10 mouse cellular contexts compared by ENCODE assay signal in genomic region chr9:58659989-58660388, GRCm38 (mm10).
DNase-seq lines count a peak whose midpoint lies in the region; ATAC-seq and TF ChIP-seq lines count a peak whose summit lies in the region.
"Had no signal": no experiment of that assay in that cellular context is flagged by ENCODE, and none has a peak within 500 bp of the region (broad histone marks: within the 10 kb centered on the region; RNA-seq: fewer than 3 reads in every experiment).

No protein-coding gene starts in this region.

- ATAC-seq in hindbrain, embryonic 12.5 days (ENCODE audit: low FRiP score): no peak
- ATAC-seq in hindbrain, embryonic 13.5 days (ENCODE audit: low FRiP score): no peak
- ATAC-seq in megakaryocyte-erythroid progenitor cell, adult 5-6 weeks (replicated peaks; ENCODE audit: low FRiP score, low TSS enrichment, poor library complexity, severe bottlenecking): peak; percentile 52
- ATAC-seq in hindbrain, postnatal 0 days: no peak

- 90% methylated on average over 9 of the region's 9 CpGs for WGBS in hindbrain, embryonic 12.5 days
- WGBS in hindbrain, embryonic 13.5 days: 88% methylated on average over 9 of the region's 9 CpGs
- 81% methylated on average over 9 of the region's 9 CpGs for WGBS in bone marrow, adult 2 months
- 81% methylated on average over 9 of the region's 9 CpGs for WGBS in hindbrain, postnatal 0 days

- no peaks in the 10 kb centered on the region for H3K27me3 ChIP-seq in hindbrain, embryonic 12.5 days
- H3K27me3 ChIP-seq in hindbrain, embryonic 13.5 days: no peaks in the 10 kb centered on the region
- no peaks in the 10 kb centered on the region for H3K27me3 ChIP-seq in erythroblast, embryonic 14.5 days (ENCODE audit: control insufficient read depth)
- H3K27me3 ChIP-seq in hindbrain, postnatal 0 days (ENCODE audit: insufficient read depth, low read length): no peaks in the 10 kb centered on the region

- 0 out of 2 replicates have a peak overlapping the region, but pooled peaks have one; percentile 4 for H3K27ac ChIP-seq in hindbrain, embryonic 12.5 days
- H3K27ac ChIP-seq in hindbrain, embryonic 13.5 days: no peak overlapping the region
- H3K27ac ChIP-seq in bone marrow, adult 2 months (ENCODE audit: control insufficient read depth, insufficient read depth, low read depth, low read length, poor library complexity): peak overlapping the region; percentile 61
- no peak overlapping the region for H3K27ac ChIP-seq in hindbrain, postnatal 0 days
- H3K27ac ChIP-seq: hindbrain, embryonic 14.5 days had no signal

- no peaks in the 10 kb centered on the region for H3K4me1 ChIP-seq in hindbrain, embryonic 12.5 days
- no peaks in the 10 kb centered on the region for H3K4me1 ChIP-seq in hindbrain, embryonic 13.5 days (replicated peaks)
- peaks cover 9% of the 10 kb centered on the region for H3K4me1 ChIP-seq in bone marrow, adult 2 months (ENCODE audit: control insufficient read depth, insufficient read depth, low read length)
- H3K4me1 ChIP-seq in erythroblast, embryonic 14.5 days (ENCODE audit: control insufficient read depth): peaks cover 92% of the 10 kb centered on the region
- H3K4me1 ChIP-seq in hindbrain, postnatal 0 days (ENCODE audit: insufficient read depth, low read length): no peaks in the 10 kb centered on the region

- no peak for DNase-seq in thymus, postnatal 25 days
- no peak for DNase-seq in hindbrain, postnatal 0 days (ENCODE audit: low spot score)
- DNase-seq: adrenal gland, postnatal 10 days; kidney, postnatal 10 days had no signal

- peaks cover 25% of the 10 kb centered on the region for H3K36me3 ChIP-seq in hindbrain, embryonic 12.5 days
- H3K36me3 ChIP-seq in hindbrain, embryonic 13.5 days: peaks cover 31% of the 10 kb centered on the region
- H3K36me3 ChIP-seq in erythroblast, embryonic 14.5 days (ENCODE audit: control insufficient read depth): peaks cover 100% of the 10 kb centered on the region
- H3K36me3 ChIP-seq in hindbrain, postnatal 0 days (ENCODE audit: insufficient read depth, low read length): peaks cover 4% of the 10 kb centered on the region; the same call in 1 of the 2 replicates

- H3K4me2 ChIP-seq in hindbrain, embryonic 12.5 days (replicated peaks): no peak overlapping the region
- H3K4me2 ChIP-seq in hindbrain, embryonic 13.5 days: no peak overlapping the region
- no peak overlapping the region for H3K4me2 ChIP-seq in hindbrain, postnatal 0 days (ENCODE audit: low read depth, low read length)
- H3K4me2 ChIP-seq: hindbrain, embryonic 14.5 days had no signal

- 0 out of 2 replicates have a peak, but pooled peaks have one; percentile 34 for TF ChIP-seq POLR2A in bone marrow, adult 2 months (IDR thresholded peaks at IDR 0.05; ENCODE audit: borderline replicate concordance, control insufficient read depth, low read depth, low read length)

- H3K9me3 ChIP-seq in hindbrain, embryonic 12.5 days (replicated peaks): no peaks in the 10 kb centered on the region
- H3K9me3 ChIP-seq in hindbrain, embryonic 13.5 days: no peaks in the 10 kb centered on the region
- H3K9me3 ChIP-seq in erythroblast, embryonic 14.5 days (ENCODE audit: control insufficient read depth, low read length): peaks cover 2% of the 10 kb centered on the region; the same call in 1 of the 2 replicates
- H3K9me3 ChIP-seq in hindbrain, postnatal 0 days (ENCODE audit: low read length): no peaks in the 10 kb centered on the region

- no peak overlapping the region for H3K9ac ChIP-seq in hindbrain, embryonic 12.5 days
- no peak overlapping the region for H3K9ac ChIP-seq in hindbrain, embryonic 13.5 days
- H3K9ac ChIP-seq in hindbrain, postnatal 0 days (replicated peaks; ENCODE audit: low read length): no peak overlapping the region
- H3K9ac ChIP-seq: hindbrain, embryonic 14.5 days had no signal

- H3K4me3 ChIP-seq in hindbrain, embryonic 12.5 days: no peak overlapping the region
- no peak overlapping the region for H3K4me3 ChIP-seq in hindbrain, embryonic 13.5 days
- H3K4me3 ChIP-seq in bone marrow, adult 2 months (replicated peaks; ENCODE audit: control insufficient read depth, low read depth, low read length): no peak overlapping the region
- peak overlapping the region; percentile 39 for H3K4me3 ChIP-seq in erythroblast, embryonic 14.5 days (replicated peaks)
- H3K4me3 ChIP-seq in hindbrain, postnatal 0 days (ENCODE audit: low read length): no peak overlapping the region

- TF ChIP-seq CTCF in bone marrow, adult 2 months (IDR thresholded peaks at IDR 0.05; ENCODE audit: control insufficient read depth, insufficient read depth, low read length): no peak
- no peak for TF ChIP-seq CTCF in hindbrain, postnatal 0 days (IDR thresholded peaks at IDR 0.05; ENCODE audit: low read depth)

Comparison
In these comparisons a context has a peak if more than half of its experiments do, and no peak if none do; other contexts are left out.
1. H3K27ac ChIP-seq: peak in hindbrain, embryonic 12.5 days (single experiment) and bone marrow, adult 2 months (single experiment); none in hindbrain, embryonic 13.5 days (single experiment) and hindbrain, postnatal 0 days (single experiment).